Mouse (Mus musculus) neural tube, embryonic 14.5 days (tissue): Measurements from ENCODE around the gene Cog8. TPM values are rescaled to one million over a fixed set of nuclear protein-coding genes. Genes with fewer than 3 reads are reported as not detected.

ENCODE experiments used
- ATAC-seq: fragments of 200-750 bp; cut with Nextera tagmentation; 2 replicates; pipeline ENCODE4 v1.8.0; 2017; ENCODE audit warnings: low read depth, mild to moderate bottlenecking, moderate TSS enrichment, moderate library complexity
- H3K27ac ChIP-seq: fragments of 300-500 bp; sonication (generic); 2 replicates; pipeline ENCODE4 v1.5.1; 2014; ENCODE audit warnings: low read depth, mild to moderate bottlenecking, control low read depth, low read length, moderate library complexity, mixed read lengths
- H3K27me3 ChIP-seq: fragments of 300-500 bp; sonication (generic); 2 replicates; pipeline ENCODE4 v1.6.1; 2014; ENCODE audit warnings: low read length; ENCODE audit not compliant: control insufficient read depth, insufficient read depth
- H3K36me3 ChIP-seq: fragments of 300-500 bp; sonication (generic); 2 replicates; pipeline ENCODE4 v1.6.1; 2014; ENCODE audit warnings: low read length, mixed read lengths; ENCODE audit not compliant: control insufficient read depth, insufficient read depth
- H3K4me1 ChIP-seq: fragments of 300-500 bp; sonication (generic); 2 replicates; pipeline ENCODE4 v1.6.1; 2014; ENCODE audit warnings: low read length; ENCODE audit not compliant: control insufficient read depth, insufficient read depth
- H3K4me2 ChIP-seq: fragments of 300-500 bp; sonication (generic); 2 replicates; pipeline ENCODE4 v1.6.1; 2014; ENCODE audit warnings: mild to moderate bottlenecking, low read depth, low read length, control low read depth
- H3K4me3 ChIP-seq: fragments of 300-500 bp; sonication (generic); 2 replicates; pipeline ENCODE4 v1.5.1; 2014; ENCODE audit warnings: low read depth, low read length, control low read depth, mixed read lengths
- H3K9ac ChIP-seq: fragments of 300-500 bp; sonication (generic); replicated peaks from 2 replicates; pipeline ENCODE4 v1.6.1; 2014; ENCODE audit warnings: low read depth, mild to moderate bottlenecking, control low read depth, low read length, mixed read lengths
- H3K9me3 ChIP-seq: fragments of 300-500 bp; sonication (generic); 2 replicates; pipeline ENCODE4 v1.6.1; 2016; ENCODE audit warnings: low read length; ENCODE audit not compliant: control insufficient read depth
- WGBS: fragments of 180-500 bp; shearing (Covaris S2); extraction: QIAGEN DNeasy Blood & Tissue Kit; methylation state at CpG from one replicate; pipeline ENCODE4 v1.1.7; 2014; 5-methylcytosine and 5-hydroxymethylcytosine counted together
- polyA plus RNA-seq: library from polyadenylated mRNA; unstranded; fragments of >200 nt; fragmentation: Nextera tagmentation; extraction: Ambion mirVana; gene quantifications from 2 replicates; pipeline ENCODE4 v1.2.1, GENCODE M21; 2014

Gene Cog8
- 39.9 and 46.6 TPM in 2 replicates for polyA plus RNA-seq

DNA sequence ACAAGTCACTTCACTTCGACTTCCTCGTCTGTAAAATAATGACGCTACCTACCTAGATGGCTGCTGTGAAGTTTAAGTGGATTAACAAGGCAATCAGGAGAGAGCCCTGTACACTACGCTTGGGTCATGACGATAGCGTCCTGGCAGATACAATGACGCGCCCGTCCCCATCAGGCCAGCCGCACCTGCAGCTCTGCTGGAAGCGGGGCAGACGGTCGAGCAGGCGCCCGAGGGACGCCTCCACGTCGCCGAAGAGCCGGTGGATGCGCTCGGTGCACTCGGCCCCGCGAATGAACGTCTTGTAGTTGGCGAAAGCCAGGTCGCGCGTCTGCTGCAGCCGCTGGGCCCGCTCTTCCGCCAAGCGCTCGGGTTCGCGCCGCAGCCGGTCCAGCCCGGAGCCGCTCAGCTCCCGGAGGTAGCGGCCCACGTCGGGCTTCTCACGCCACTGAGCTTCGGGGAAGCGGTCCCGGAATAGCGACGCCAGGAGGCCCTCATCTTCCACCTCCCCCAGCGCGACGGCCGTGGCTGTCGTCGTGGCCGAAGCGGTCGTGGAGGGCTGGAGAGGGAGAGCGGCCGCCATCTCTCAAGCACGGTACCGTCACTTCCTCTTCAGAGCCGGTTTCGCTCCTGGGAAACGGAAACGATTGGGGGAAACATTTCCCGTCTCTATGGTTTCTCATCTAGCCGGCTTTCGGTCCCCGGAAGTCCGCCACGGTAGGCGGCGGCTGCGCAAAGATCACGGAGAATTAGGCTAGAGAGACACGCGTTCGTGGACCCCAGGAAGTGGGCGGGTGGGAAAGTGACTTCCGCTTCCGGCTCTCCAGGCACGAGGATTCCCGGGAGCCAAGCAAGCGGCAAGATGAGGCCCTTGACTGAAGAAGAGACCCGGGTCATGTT lies at the start of gene Cog8, which contains the start of gene Nip7:
TSS of gene Cog8 (minus strand) at position 614 of the 897 bp plus-strand sequence.
TSS of gene Nip7 (plus strand) at position 802 of the 897 bp plus-strand sequence.
- Histone ChIP-seq H3K27me3 (0 out of 2 replicates have a peak, but pooled peaks cover 3% of the 10 kb centered on the region), H3K9me3 (no peaks in the 10 kb centered on the region), H3K27ac (peak within 1 kb of the TSS; percentile 85), H3K9ac (peak within 1 kb of the TSS; percentile 85), H3K4me3 (peak within 1 kb of the TSS; percentile 97), H3K4me1 (peaks cover 15% of the 10 kb centered on the region), H3K36me3 (peaks cover 31% of the 10 kb centered on the region), H3K4me2 (peak within 1 kb of the TSS; percentile 98)
- WGBS = under 1% methylated on average over 87 of the region's 88 CpGs
- peak; percentile 96 for ATAC-seq

DNA sequence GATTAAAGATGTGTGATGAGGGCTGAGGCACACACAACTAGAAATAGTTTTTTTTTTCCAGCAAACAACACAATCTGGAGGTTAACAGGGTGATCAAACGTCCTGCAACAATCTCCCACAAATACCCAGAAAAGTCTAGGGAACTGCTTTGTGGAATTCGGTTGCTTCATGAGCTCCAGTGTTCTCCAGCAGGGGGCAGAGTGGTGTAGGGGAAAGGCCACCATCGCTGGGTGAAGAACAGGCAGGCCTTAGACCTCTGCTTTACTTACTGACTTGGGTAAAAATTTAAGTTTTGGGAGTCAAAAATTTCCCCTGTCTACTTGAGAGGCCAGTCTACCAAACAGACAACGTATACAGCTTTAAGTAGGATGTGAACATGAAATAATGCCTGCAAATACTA lies 48.1 kb upstream of the Cog8 start:
- Histone ChIP-seq H3K9me3 (no peaks in the 10 kb centered on the region), H3K36me3 (no peaks in the 10 kb centered on the region), H3K4me2 (no peak overlapping the region), H3K27me3 (no peaks in the 10 kb centered on the region), H3K9ac (no peak overlapping the region), H3K4me3 (no peak overlapping the region), H3K4me1 (no peaks in the 10 kb centered on the region), H3K27ac (no peak overlapping the region)
- WGBS = 8% methylated on average over 4 of the region's 4 CpGs
- no peak for ATAC-seq

DNA sequence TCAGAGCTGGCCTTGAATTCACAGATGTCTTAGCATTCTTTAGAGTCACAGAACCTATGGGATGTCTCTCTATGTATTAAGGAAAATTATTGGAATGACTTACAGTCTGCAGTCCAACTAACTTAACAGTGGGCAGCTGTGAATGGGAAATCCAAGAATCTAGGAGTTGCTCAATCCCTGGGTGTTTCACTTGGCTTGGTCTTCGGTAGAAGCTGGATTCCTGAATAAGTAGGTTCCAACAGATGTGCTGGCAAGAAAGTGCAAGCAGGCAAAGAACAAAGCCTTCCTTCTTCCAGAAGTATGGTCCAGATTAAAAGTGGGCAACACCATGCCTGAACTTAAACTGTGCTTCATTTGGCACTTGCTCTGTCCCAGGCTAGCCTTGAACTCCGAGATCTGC lies 44.1 kb upstream of the Cog8 start:
- WGBS = 90% methylated on average over 2 of the region's 2 CpGs

DNA sequence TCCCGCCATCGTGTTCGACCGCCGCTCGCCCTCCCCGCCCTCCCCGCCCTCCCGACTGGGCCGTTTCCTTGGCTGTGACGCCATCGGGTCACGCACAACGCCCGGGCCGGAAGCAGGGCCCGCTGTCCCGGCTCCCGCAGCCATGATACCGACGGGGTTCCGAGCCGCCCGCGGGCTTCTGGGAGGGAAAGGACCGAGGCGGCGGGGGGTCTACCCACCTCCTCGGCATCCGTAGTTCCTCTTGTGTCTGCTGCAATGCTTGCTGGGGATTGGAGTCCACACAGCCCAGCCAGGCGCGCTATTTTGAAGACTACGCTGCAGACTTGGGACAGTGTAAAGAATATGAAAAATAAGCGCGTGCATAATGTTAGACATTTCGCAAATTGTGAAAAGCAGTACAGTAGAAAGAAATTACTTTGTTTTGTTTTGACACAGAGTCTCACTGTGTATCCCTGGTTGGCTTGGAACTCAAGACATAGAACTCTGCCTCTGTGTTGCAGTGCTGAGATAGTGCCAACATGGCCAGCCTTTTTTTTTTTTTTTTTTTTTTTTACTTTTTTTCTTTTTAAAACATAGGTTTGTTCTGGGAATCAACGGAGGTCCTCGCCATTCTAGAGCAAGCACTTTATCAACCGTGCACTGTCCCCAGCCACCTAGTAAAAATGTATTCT lies 40.0 kb upstream of the Cog8 start, which contains the start of gene Terf2:
TSS of gene Terf2 (minus strand) at position 182 of the 671 bp plus-strand sequence.
- H3K27ac ChIP-seq = peak within 1 kb of the TSS; percentile 89
- no peaks in the 10 kb centered on the region for H3K27me3 ChIP-seq
- peak; percentile 97 for ATAC-seq
- H3K36me3 ChIP-seq = no peaks in the 10 kb centered on the region
- no peaks in the 10 kb centered on the region for H3K9me3 ChIP-seq
- peak within 1 kb of the TSS; percentile 81 for H3K4me3 ChIP-seq
- H3K4me2 ChIP-seq = peak within 1 kb of the TSS; percentile 54
- 5% methylated on average over 31 of the region's 39 CpGs for WGBS
- peaks cover 11% of the 10 kb centered on the region; the same call in 1 of the 2 replicates for H3K4me1 ChIP-seq
- peak within 1 kb of the TSS; percentile 87 for H3K9ac ChIP-seq

More for the DNA sequence above, 44.1 kb upstream of the Cog8 start:
- Histone ChIP-seq H3K36me3 (no peaks in the 10 kb centered on the region), H3K4me3 (no peak overlapping the region), H3K9me3 (no peaks in the 10 kb centered on the region), H3K27me3 (no peaks in the 10 kb centered on the region), H3K4me1 (no peaks in the 10 kb centered on the region), H3K9ac (no peak overlapping the region), H3K4me2 (no peak overlapping the region), H3K27ac (no peak overlapping the region)
- ATAC-seq = no peak

DNA sequence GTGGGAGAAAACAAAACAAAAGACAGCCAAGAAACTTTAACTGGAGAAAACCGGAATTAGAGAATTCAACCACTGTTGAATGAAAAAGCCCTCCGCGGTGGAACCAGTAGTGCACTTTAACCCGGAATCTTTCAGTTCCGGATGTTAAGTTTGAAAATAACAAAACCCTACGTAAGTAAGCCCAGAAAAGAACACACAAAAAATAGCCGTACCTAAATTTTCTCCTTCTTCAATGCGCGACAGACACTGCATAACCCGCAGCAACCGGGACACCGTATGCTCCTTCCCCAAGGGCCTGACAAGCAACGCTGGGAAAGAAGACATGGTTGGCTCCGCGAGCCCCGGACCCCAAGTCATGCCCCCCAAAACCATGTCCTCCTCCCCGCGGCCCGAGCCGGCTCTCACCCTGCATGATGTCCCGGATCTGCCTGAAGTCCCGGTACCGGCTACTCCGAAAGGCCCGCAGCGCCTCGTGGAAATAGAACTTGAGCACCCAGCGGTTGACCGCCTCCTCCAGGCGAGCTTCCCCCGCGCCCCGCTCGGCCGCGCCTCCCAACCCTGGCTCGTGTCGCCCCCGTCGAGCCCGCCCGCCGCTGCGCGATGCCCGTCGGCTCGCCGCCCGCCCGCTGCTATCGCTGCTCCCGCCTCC lies 39.4 kb upstream of the Cog8 start:
- Histone ChIP-seq H3K4me1 (peaks cover 11% of the 10 kb centered on the region; the same call in 1 of the 2 replicates), H3K4me2 (peak overlapping the region; percentile 54), H3K36me3 (peaks cover under 1% of the 10 kb centered on the region; the same call in 1 of the 2 replicates), H3K27ac (peak overlapping the region; percentile 89), H3K27me3 (no peaks in the 10 kb centered on the region), H3K9me3 (no peaks in the 10 kb centered on the region), H3K9ac (peak overlapping the region; percentile 87), H3K4me3 (peak overlapping the region; percentile 81)
- under 1% methylated on average over 42 of the region's 53 CpGs for WGBS
- ATAC-seq = peak; percentile 79

DNA sequence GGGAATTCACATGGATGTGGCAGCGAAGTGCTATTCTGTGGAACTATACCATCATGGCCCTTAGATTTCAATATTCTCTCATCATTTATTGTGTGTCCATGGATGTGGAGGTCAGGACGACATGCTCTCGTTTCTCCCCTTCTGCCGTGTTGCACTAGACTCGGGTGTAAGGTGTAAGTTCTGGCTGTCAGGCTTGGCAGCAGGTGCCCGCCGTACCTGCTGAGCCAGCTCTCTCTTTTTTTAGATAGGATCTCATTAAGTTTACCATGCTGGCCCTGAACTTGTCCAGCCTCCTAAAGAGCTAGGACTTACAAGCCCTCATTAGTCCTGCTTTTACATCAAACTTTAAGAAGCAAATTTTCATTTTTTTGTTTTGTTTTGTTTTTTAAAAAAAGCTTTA lies 34.0 kb upstream of the Cog8 start:
- 99% methylated on average over 7 of the region's 7 CpGs for WGBS
- peaks cover 12% of the 10 kb centered on the region; the same call in 1 of the 2 replicates for H3K36me3 ChIP-seq
- H3K27me3 ChIP-seq = no peaks in the 10 kb centered on the region
- H3K4me2 ChIP-seq = no peak overlapping the region
- ATAC-seq = no peak
- no peak overlapping the region for H3K9ac ChIP-seq
- H3K27ac ChIP-seq = no peak overlapping the region
- no peak overlapping the region for H3K4me3 ChIP-seq
- peaks cover 11% of the 10 kb centered on the region; the same call in 1 of the 2 replicates for H3K4me1 ChIP-seq
- no peaks in the 10 kb centered on the region for H3K9me3 ChIP-seq

DNA sequence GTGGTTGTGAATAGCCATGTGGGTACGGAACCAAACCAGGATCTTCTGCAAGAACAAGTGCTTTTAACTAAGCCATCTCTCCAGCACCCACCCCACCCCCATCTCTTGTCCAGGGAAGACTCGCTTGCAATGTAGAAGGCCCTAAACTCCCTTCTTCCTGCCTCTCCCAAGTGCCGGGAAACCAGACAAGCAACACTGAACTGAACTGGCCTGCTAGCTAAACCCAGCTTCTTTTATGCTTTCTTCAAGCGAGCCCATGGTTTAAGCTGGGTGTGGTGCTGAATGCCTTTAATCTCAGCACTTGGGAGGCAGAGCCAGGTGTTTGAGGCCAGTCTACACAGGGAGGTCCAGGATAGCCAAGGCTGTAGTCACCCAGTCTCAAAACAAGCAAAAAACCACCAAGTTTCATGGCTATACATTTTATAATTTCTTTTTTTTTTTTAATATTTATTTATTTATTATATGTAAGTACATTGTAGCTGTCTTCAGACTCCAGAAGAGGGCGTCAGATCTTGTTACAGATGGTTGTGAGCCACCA lies 32.1 kb upstream of the Cog8 start:
- Histone ChIP-seq H3K4me3 (no peak overlapping the region), H3K9ac (no peak overlapping the region), H3K4me1 (no peaks in the 10 kb centered on the region), H3K27me3 (no peaks in the 10 kb centered on the region), H3K36me3 (peaks cover 12% of the 10 kb centered on the region; the same call in 1 of the 2 replicates), H3K27ac (no peak overlapping the region), H3K4me2 (no peak overlapping the region), H3K9me3 (no peaks in the 10 kb centered on the region)
- no peak for ATAC-seq
- WGBS = 98% methylated on average over 5 of the region's 5 CpGs

DNA sequence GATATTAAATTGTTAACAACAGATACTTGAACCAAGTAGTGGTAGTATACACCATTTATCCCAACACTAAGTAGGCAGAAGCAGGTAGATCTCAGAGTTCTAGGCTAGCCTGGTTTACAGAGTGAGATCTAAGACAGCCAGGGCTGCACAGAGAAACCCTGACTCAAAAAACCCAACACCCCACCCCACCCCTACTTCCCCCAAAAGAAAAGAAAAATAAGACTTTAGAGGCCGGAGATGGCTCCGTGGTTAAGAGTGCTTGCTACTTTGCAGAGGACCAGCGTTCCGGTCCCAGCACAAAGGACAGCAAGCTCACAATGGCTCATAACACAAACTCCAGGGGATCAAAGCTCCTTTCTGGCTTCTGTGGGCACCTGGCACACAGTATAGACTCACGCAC lies 29.5 kb upstream of the Cog8 start:
- Histone ChIP-seq H3K9ac (no peak overlapping the region), H3K27ac (no peak overlapping the region), H3K4me1 (no peaks in the 10 kb centered on the region), H3K9me3 (no peaks in the 10 kb centered on the region), H3K4me3 (no peak overlapping the region), H3K36me3 (peaks cover 25% of the 10 kb centered on the region), H3K27me3 (no peaks in the 10 kb centered on the region), H3K4me2 (no peak overlapping the region)
- WGBS = 98% methylated on average over 5 of the region's 5 CpGs
- ATAC-seq = no peak
